Mouse (Mus musculus): ENCODE measurements at regions not wholly inside any gene's neighbourhood (a gene's known extent, or its start where the extent isn't known, plus 50 kb on each side); places are given as distances from the start of the nearest gene placed in this dataset.

DNA sequence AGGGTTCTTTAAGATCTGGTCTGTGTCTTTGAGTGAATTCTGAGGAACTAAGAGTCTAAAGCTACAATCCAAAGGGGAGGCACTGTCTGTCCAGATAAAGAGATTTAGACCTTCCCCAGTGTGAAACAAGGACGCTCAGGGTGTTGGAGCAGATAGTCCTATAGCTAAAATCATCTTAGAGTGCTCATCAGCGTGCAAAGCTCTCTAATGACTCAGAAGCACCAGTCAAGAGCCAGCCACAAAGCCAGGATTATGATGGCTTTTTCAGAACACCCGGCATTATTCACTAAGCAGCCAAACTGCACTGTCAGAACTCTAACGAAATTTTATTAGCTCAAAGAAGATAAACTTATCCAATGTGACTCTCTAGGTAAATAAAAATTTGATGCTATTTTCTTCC lies 138.1 kb downstream of the Ice1 start:
- Histone ChIP-seq H3K4me2 (replicated peaks; ENCODE audit: low read depth) (no peak overlapping the region), H3K9me3 (ENCODE audit: control insufficient read depth, low read length) (no peaks in the 10 kb centered on the region), H3K9ac (ENCODE audit: low read length) (no peak overlapping the region), H3K4me1 (replicated peaks; ENCODE audit: control insufficient read depth, insufficient read depth) (no peaks in the 10 kb centered on the region), H3K4me3 (ENCODE audit: low read depth, low read length) (no peak overlapping the region), H3K27me3 (ENCODE audit: control insufficient read depth, insufficient read depth, low read length) (no peaks in the 10 kb centered on the region), H3K36me3 (ENCODE audit: control insufficient read depth, insufficient read depth, low read length) (no peaks in the 10 kb centered on the region), H3K27ac (replicated peaks) (no peak overlapping the region)
- no peak for DNase-seq (ENCODE audit: low spot score)
- no peak for TF ChIP-seq CTCF (IDR thresholded peaks at IDR 0.05; ENCODE audit: low read depth)
- TF ChIP-seq EP300 (optimal IDR thresholded peaks at IDR 0.05): no peak
- ATAC-seq (ENCODE audit: low FRiP score, low TSS enrichment): no peak
- 41% methylated on average over 4 of the region's 4 CpGs for WGBS

Data from stomach, postnatal 0 days (tissue).